Mouse (Mus musculus): ENCODE data around the gene Cyp2d9. TPM values are rescaled to one million over a fixed set of nuclear protein-coding genes. Genes with fewer than 3 reads are reported as not detected.
"Not testable (repeated sequence)": the region's sequence is repeated elsewhere in the genome, so short reads cannot be mapped to it uniquely, and the experiment has no call there.

Gene Cyp2d9
- total and polyA plus RNA-seq, 3 experiments = not detected

- H3K9me3 ChIP-seq (replicated peaks; ENCODE audit: low read length); H3K4me1 ChIP-seq (ENCODE audit: control insufficient read depth in 1 of 2, insufficient read depth in 2 of 2); H3K27ac ChIP-seq (ENCODE audit: insufficient read depth, low read depth); H3K4me3 ChIP-seq (replicated peaks in 1 of 3; ENCODE audit: low read depth in 2 of 3, low read length in 2 of 3, poor library complexity in 1 of 3); H3K36me3 ChIP-seq (replicated peaks in 1 of 2; ENCODE audit: control insufficient read depth in 1 of 2, insufficient read depth in 1 of 2, low read length in 1 of 2); dilution Hi-C loops (cut with MboI; ENCODE audit: extremely low pct_ligation_motif_present, extremely low pct_unique_long_range_greater_than_20kb, low sequenced_read_pairs); H3K4me2 ChIP-seq (ENCODE audit: insufficient read depth, low read depth, poor library complexity, severe bottlenecking); DNase-seq (ENCODE audit: extremely low read depth); H3K79me2 ChIP-seq (replicated peaks; ENCODE audit: control insufficient read depth, extremely low read depth, insufficient read depth, poor library complexity, severe bottlenecking); H3K9ac ChIP-seq (ENCODE audit: insufficient read depth, low read depth): not testable (repeated sequence)
- peaks cover 32% of the 10 kb centered on the region for H3K27me3 ChIP-seq (replicated peaks)
- in situ Hi-C loops (cut with MboI; ENCODE audit: low pct_ligation_motif_present, low pct_unique_long_range_greater_than_20kb, low sequenced_read_pairs) = loop anchor here (25.0 kb wide), 1 partner anchor 312 kb away; the partner anchor contains the start of gene Cyp2d40
Measured at GRCm38 (mm10) chr15:82450045-82450444, 16.8 kb downstream of the Cyp2d9 start.

DNA sequence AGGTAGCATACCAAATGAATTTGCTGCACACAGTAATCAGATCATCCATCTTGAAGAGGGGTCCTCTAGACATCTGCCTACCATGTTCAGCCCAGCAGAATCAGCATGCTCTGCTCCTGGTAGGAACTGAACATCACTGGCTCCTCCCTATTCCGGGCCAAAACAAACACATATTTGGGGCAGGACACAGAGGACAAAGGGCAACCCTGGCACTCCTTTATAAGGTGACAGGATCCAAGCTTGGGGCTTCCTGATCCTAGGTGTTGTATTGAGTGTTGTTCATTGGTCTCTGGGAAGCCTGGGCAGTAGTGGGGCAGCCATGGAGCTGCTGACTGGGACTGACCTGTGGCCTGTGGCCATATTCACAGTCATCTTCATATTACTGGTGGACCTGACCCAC is 18.9 kb downstream of the Cyp2d9 start:
- H3K9me3 ChIP-seq (replicated peaks; ENCODE audit: low read length); H3K9ac ChIP-seq (ENCODE audit: insufficient read depth, low read depth); dilution Hi-C loops (cut with MboI; ENCODE audit: extremely low pct_ligation_motif_present, extremely low pct_unique_long_range_greater_than_20kb, low sequenced_read_pairs); H3K79me2 ChIP-seq (replicated peaks; ENCODE audit: control insufficient read depth, extremely low read depth, insufficient read depth, poor library complexity, severe bottlenecking); H3K27ac ChIP-seq (ENCODE audit: insufficient read depth, low read depth); H3K4me3 ChIP-seq (replicated peaks in 1 of 3; ENCODE audit: low read depth in 2 of 3, low read length in 2 of 3, poor library complexity in 1 of 3); DNase-seq (ENCODE audit: extremely low read depth); H3K36me3 ChIP-seq (replicated peaks in 1 of 2; ENCODE audit: control insufficient read depth in 1 of 2, insufficient read depth in 1 of 2, low read length in 1 of 2); H3K4me2 ChIP-seq (ENCODE audit: insufficient read depth, low read depth, poor library complexity, severe bottlenecking); H3K4me1 ChIP-seq (ENCODE audit: control insufficient read depth in 1 of 2, insufficient read depth in 2 of 2): not testable (repeated sequence)
- H3K27me3 ChIP-seq (replicated peaks) = peaks cover 37% of the 10 kb centered on the region
- in situ Hi-C loops (cut with MboI; ENCODE audit: low pct_ligation_motif_present, low pct_unique_long_range_greater_than_20kb, low sequenced_read_pairs) = loop anchor here (25.0 kb wide), 1 partner anchor 310 kb away; the partner anchor contains the start of gene Cyp2d40

DNA sequence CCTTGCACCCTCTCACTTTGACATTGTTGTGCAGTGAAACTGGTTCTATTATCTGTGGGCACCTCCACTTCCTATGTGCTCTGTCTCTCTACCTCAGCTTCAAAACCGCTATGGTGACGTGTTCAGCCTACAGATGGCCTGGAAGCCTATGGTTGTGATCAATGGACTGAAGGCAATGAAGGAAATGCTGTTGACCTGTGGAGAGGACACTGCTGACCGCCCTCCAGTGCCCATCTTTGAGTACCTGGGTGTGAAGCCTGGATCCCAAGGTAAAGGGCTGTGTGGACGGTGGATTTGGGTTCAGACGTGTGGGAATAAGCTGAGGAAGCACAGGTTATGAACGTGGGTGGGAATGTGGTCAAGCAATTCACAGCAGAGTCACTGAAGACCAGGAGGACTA is 20.3 kb downstream of the Cyp2d9 start:
- H3K4me2 ChIP-seq (ENCODE audit: insufficient read depth, low read depth, poor library complexity, severe bottlenecking); H3K36me3 ChIP-seq (replicated peaks in 1 of 2; ENCODE audit: control insufficient read depth in 1 of 2, insufficient read depth in 1 of 2, low read length in 1 of 2); H3K4me1 ChIP-seq (ENCODE audit: control insufficient read depth in 1 of 2, insufficient read depth in 2 of 2); H3K9me3 ChIP-seq (replicated peaks; ENCODE audit: low read length); H3K9ac ChIP-seq (ENCODE audit: insufficient read depth, low read depth); H3K27ac ChIP-seq (ENCODE audit: insufficient read depth, low read depth); H3K4me3 ChIP-seq (replicated peaks in 1 of 3; ENCODE audit: low read depth in 2 of 3, low read length in 2 of 3, poor library complexity in 1 of 3); DNase-seq (ENCODE audit: extremely low read depth); H3K79me2 ChIP-seq (replicated peaks; ENCODE audit: control insufficient read depth, extremely low read depth, insufficient read depth, poor library complexity, severe bottlenecking); dilution Hi-C loops (cut with MboI; ENCODE audit: extremely low pct_ligation_motif_present, extremely low pct_unique_long_range_greater_than_20kb, low sequenced_read_pairs): not testable (repeated sequence)
- H3K27me3 ChIP-seq (replicated peaks) = peaks cover 39% of the 10 kb centered on the region
- in situ Hi-C loops (cut with MboI; ENCODE audit: low pct_ligation_motif_present, low pct_unique_long_range_greater_than_20kb, low sequenced_read_pairs) = loop anchor here (25.0 kb wide), 1 partner anchor 309 kb away; the partner anchor contains the start of gene Cyp2d40

- H3K36me3 ChIP-seq (replicated peaks in 1 of 2; ENCODE audit: control insufficient read depth in 1 of 2, insufficient read depth in 1 of 2, low read length in 1 of 2); dilution Hi-C loops (cut with MboI; ENCODE audit: extremely low pct_ligation_motif_present, extremely low pct_unique_long_range_greater_than_20kb, low sequenced_read_pairs); H3K4me1 ChIP-seq (ENCODE audit: control insufficient read depth in 1 of 2, insufficient read depth in 2 of 2); H3K79me2 ChIP-seq (replicated peaks; ENCODE audit: control insufficient read depth, extremely low read depth, insufficient read depth, poor library complexity, severe bottlenecking); H3K4me2 ChIP-seq (ENCODE audit: insufficient read depth, low read depth, poor library complexity, severe bottlenecking); H3K9ac ChIP-seq (ENCODE audit: insufficient read depth, low read depth); DNase-seq (ENCODE audit: extremely low read depth); H3K4me3 ChIP-seq (replicated peaks in 1 of 3; ENCODE audit: low read depth in 2 of 3, low read length in 2 of 3, poor library complexity in 1 of 3); H3K9me3 ChIP-seq (replicated peaks; ENCODE audit: low read length); H3K27ac ChIP-seq (ENCODE audit: insufficient read depth, low read depth): not testable (repeated sequence)
- peaks cover 34% of the 10 kb centered on the region for H3K27me3 ChIP-seq (replicated peaks)
- in situ Hi-C loops (cut with MboI; ENCODE audit: low pct_ligation_motif_present, low pct_unique_long_range_greater_than_20kb, low sequenced_read_pairs) = loop anchor here (25.0 kb wide), 1 partner anchor 306 kb away; the partner anchor contains the start of gene Cyp2d40
Measured at GRCm38 (mm10) chr15:82456086-82456790, 23.0 kb downstream of the Cyp2d9 start.

Measured in CH12.LX (cell line).